Mouse (Mus musculus) MEL (cell line): ENCODE measurements at regions not wholly inside any gene's neighbourhood (a gene's known extent, or its start where the extent isn't known, plus 50 kb on each side); places are given as distances from the start of the nearest gene placed in this dataset.
"Not testable (repeated sequence)": the region's sequence is repeated elsewhere in the genome, so short reads cannot be mapped to it uniquely, and the experiment has no call there.

ENCODE experiments used
- DNase-seq: peaks from one replicate; pipeline ENCODE4 v3.0.0; 2011; ENCODE audit warnings: low read depth, low spot score
- H3K27ac ChIP-seq: 2 replicates; pipeline ENCODE4 v1.5.1; 2012; ENCODE audit warnings: low read depth, mild to moderate bottlenecking, control low read depth, low read length, moderate library complexity; ENCODE audit not compliant: control insufficient read depth
- H3K27me3 ChIP-seq, 2 experiments: fragments of 150-350 bp in 1 of 2; sonication (generic) in 1 of 2; 2 replicates each; pipeline ENCODE4 v1.6.1; 2012; ENCODE audit warnings: low read length in 2 of 2, mild to moderate bottlenecking in 2 of 2, improper control_type of control experiment in 1 of 2, moderate library complexity in 1 of 2; ENCODE audit not compliant: insufficient read depth in 2 of 2, control insufficient read depth in 1 of 2
- H3K36me3 ChIP-seq, 2 experiments: 2 replicates each; pipeline ENCODE4 v1.6.1; 2012 to 2014; ENCODE audit warnings: low read length in 2 of 2, improper control_type of control experiment in 1 of 2, inconsistent platforms in 1 of 2, mild to moderate bottlenecking in 1 of 2; ENCODE audit not compliant: insufficient read depth in 2 of 2, control insufficient read depth in 1 of 2
- H3K4me1 ChIP-seq, 2 experiments: fragments of 150-350 bp in 1 of 2; sonication (generic) in 1 of 2; 2 replicates each; pipeline ENCODE4 v1.6.1; 2012; ENCODE audit warnings: low read length in 2 of 2, improper control_type of control experiment in 1 of 2, mild to moderate bottlenecking in 1 of 2; ENCODE audit not compliant: insufficient read depth in 2 of 2, control insufficient read depth in 1 of 2
- H3K4me3 ChIP-seq, 2 experiments: fragments of 150-350 bp in 1 of 2; sonication (generic) in 1 of 2; 2 replicates each; pipeline ENCODE4 v1.5.1; 2012; ENCODE audit warnings: low read depth in 2 of 2, low read length in 2 of 2, mild to moderate bottlenecking in 2 of 2, moderate library complexity in 2 of 2, control low read depth in 1 of 2, improper control_type of control experiment in 1 of 2; ENCODE audit not compliant: control insufficient read depth in 1 of 2, insufficient read depth in 1 of 2
- H3K79me2 ChIP-seq: 2 replicates; pipeline ENCODE4 v1.6.1; 2012; ENCODE audit warnings: mild to moderate bottlenecking, low read length, moderate library complexity; ENCODE audit not compliant: control insufficient read depth, poor library complexity, insufficient read depth
- H3K9ac ChIP-seq: 2 replicates; pipeline ENCODE4 v1.6.1; 2012; ENCODE audit warnings: low read depth, mild to moderate bottlenecking, control low read depth, low read length, moderate library complexity; ENCODE audit not compliant: control insufficient read depth, poor library complexity, severe bottlenecking
- H3K9me3 ChIP-seq: fragments of 150-350 bp; sonication (generic); replicated peaks from 2 replicates; pipeline ENCODE4 v1.6.1; 2012; ENCODE audit warnings: mild to moderate bottlenecking, low read length, improper control_type of control experiment, moderate library complexity; ENCODE audit not compliant: insufficient read depth
- CTCF ChIP-seq, 3 experiments: IDR thresholded peaks in 2 of 3; conservative IDR thresholded peaks in 1 of 3; 2 replicates each; pipeline ENCODE4 v1.5.1; 2011 to 2012; ENCODE audit warnings: low read length in 3 of 3, low read depth in 2 of 3, mild to moderate bottlenecking in 2 of 3, improper control_type of control experiment in 1 of 3, inconsistent platforms in 1 of 3, mixed read lengths in 1 of 3, moderate library complexity in 1 of 3; ENCODE audit not compliant: control insufficient read depth in 1 of 3, insufficient read depth in 1 of 3, poor library complexity in 1 of 3, severe bottlenecking in 1 of 3
- E2F4 ChIP-seq: IDR thresholded peaks from 2 replicates; pipeline ENCODE4 v1.6.1; 2011; ENCODE audit warnings: low read depth, low read length, improper control_type of control experiment, borderline replicate concordance
- ELF1 ChIP-seq: IDR thresholded peaks from 2 replicates; pipeline ENCODE4 v1.6.1; 2014; ENCODE audit warnings: low read depth, mild to moderate bottlenecking, inconsistent platforms, low read length, improper control_type of control experiment, moderate library complexity
- GABPA ChIP-seq: IDR thresholded peaks from 2 replicates; pipeline ENCODE4 v1.6.1; 2012; ENCODE audit warnings: low read depth, mild to moderate bottlenecking, inconsistent platforms, low read length, improper control_type of control experiment, moderate library complexity
- GATA1 ChIP-seq: IDR thresholded peaks from 2 replicates; pipeline ENCODE4 v1.6.1; 2011; ENCODE audit warnings: low read depth, low read length, improper control_type of control experiment
- JUND ChIP-seq: IDR thresholded peaks from 2 replicates; pipeline ENCODE4 v1.6.1; 2011; ENCODE audit warnings: low read depth, mild to moderate bottlenecking, improper control_type of control experiment, low read length
- KAT2A ChIP-seq: conservative IDR thresholded peaks from 2 replicates; pipeline ENCODE4 v1.6.1; 2012; ENCODE audit warnings: low read depth, low read length, improper control_type of control experiment, inconsistent platforms
- MAX ChIP-seq: IDR thresholded peaks from 2 replicates; pipeline ENCODE4 v1.6.1; 2011; ENCODE audit warnings: low read length, improper control_type of control experiment
- MEF2A ChIP-seq: IDR thresholded peaks from 2 replicates; pipeline ENCODE4 v1.6.1; 2014; ENCODE audit warnings: low read depth, mild to moderate bottlenecking, inconsistent platforms, low read length, improper control_type of control experiment; ENCODE audit not compliant: poor library complexity, insufficient replicate concordance, severe bottlenecking; ENCODE audit errors: extremely low read depth
- MXI1 ChIP-seq: IDR thresholded peaks from 2 replicates; pipeline ENCODE4 v1.6.1; 2011; ENCODE audit warnings: mild to moderate bottlenecking, low read depth, low read length, improper control_type of control experiment
- MYC ChIP-seq: IDR thresholded peaks from 2 replicates; pipeline ENCODE4 v1.6.1; 2011; ENCODE audit warnings: low read depth, mild to moderate bottlenecking, low read length, improper control_type of control experiment, moderate library complexity
- NELFE ChIP-seq: IDR thresholded peaks from 2 replicates; pipeline ENCODE4 v1.6.1; 2011; ENCODE audit warnings: low read depth, low read length, improper control_type of control experiment
- SIN3A ChIP-seq: IDR thresholded peaks from 2 replicates; pipeline ENCODE4 v1.6.1; 2012; ENCODE audit warnings: low read length, improper control_type of control experiment, inconsistent platforms
- TAL1 ChIP-seq: IDR thresholded peaks from 2 replicates; pipeline ENCODE4 v1.6.1; 2012; ENCODE audit warnings: mild to moderate bottlenecking, inconsistent platforms, low read length, moderate library complexity, mixed read lengths
- TCF12 ChIP-seq: IDR thresholded peaks from 2 replicates; pipeline ENCODE4 v1.6.1; 2014; ENCODE audit warnings: low read depth, mild to moderate bottlenecking, inconsistent platforms, low read length, improper control_type of control experiment, moderate library complexity
- USF2 ChIP-seq, 2 experiments: IDR thresholded peaks; 2 replicates each; pipeline ENCODE4 v1.6.1; 2011 to 2012; ENCODE audit warnings: improper control_type of control experiment in 2 of 2, low read length in 2 of 2, borderline replicate concordance in 1 of 2, inconsistent platforms in 1 of 2, low read depth in 1 of 2, mild to moderate bottlenecking in 1 of 2; ENCODE audit not compliant: insufficient read depth in 1 of 2
- ZC3H11A ChIP-seq: IDR thresholded peaks from 2 replicates; pipeline ENCODE4 v1.6.1; 2012; ENCODE audit warnings: low read depth, mild to moderate bottlenecking, inconsistent platforms, low read length, improper control_type of control experiment
- ZKSCAN1 ChIP-seq: IDR thresholded peaks from 2 replicates; pipeline ENCODE4 v1.6.1; 2012; ENCODE audit warnings: low read depth, mild to moderate bottlenecking, inconsistent platforms, low read length, improper control_type of control experiment, moderate library complexity
- ZNF384 ChIP-seq: IDR thresholded peaks from 2 replicates; pipeline ENCODE4 v1.6.1; 2012; ENCODE audit warnings: low read depth, mild to moderate bottlenecking, inconsistent platforms, low read length, improper control_type of control experiment

DNA sequence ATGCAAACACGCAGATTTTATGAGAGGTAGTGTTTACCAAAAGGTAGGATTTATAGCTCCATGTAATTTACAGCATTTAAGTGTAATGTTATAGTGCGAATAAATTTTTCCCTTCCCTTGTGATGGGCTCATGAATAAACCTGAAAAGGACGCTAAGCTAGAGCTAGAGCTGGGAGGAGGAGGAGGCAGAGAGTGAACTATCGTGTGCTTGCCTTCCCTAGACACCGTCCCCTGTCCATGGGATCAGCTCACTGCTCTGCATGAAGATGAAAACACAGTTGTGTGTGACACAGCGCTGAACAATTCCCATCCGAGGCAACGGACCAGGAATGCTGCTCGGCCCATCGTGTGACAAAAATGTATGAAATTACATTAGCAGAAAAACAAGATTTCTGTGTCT, 81.7 kb upstream of the Ifngr1 start:
- peaks cover 9 to 10% of the 10 kb centered on the region in 2 experiments for H3K27me3 ChIP-seq
- no peak overlapping the region for H3K9ac ChIP-seq
- no peaks in the 10 kb centered on the region for H3K36me3 ChIP-seq
- H3K4me1 ChIP-seq: no peaks in the 10 kb centered on the region
- no peaks in the 10 kb centered on the region for H3K79me2 ChIP-seq
- DNase-seq: no peak
- no peak overlapping the region for H3K4me3 ChIP-seq
- TF ChIP-seq MYC: no peak
- TF ChIP-seq ZC3H11A: no peak
- no peak for TF ChIP-seq TAL1
- no peak for TF ChIP-seq USF2 (IDR thresholded peaks at IDR 0.05; ENCODE audit: borderline replicate concordance in 1 of 2, insufficient read depth in 1 of 2, low read depth in 1 of 2, low read length in 2 of 2)
- TF ChIP-seq E2F4: no peak
- TF ChIP-seq NELFE: no peak
- TF ChIP-seq ELF1: no peak
- TF ChIP-seq, all 39 proteins: peak for 0
- H3K9me3 ChIP-seq: no peaks in the 10 kb centered on the region
- no peak overlapping the region for H3K27ac ChIP-seq

- H3K79me2 ChIP-seq, H3K4me3 ChIP-seq, DNase-seq, H3K36me3 ChIP-seq, H3K9ac ChIP-seq, H3K4me1 ChIP-seq, H3K27ac ChIP-seq, H3K9me3 ChIP-seq, H3K27me3 ChIP-seq: not testable (repeated sequence)
These were observed 77.4 kb upstream of the Ifngr1 start for GRCm38 (mm10) chr10:19514366-19514765.

- Histone ChIP-seq H3K36me3 (no peaks in the 10 kb centered on the region), H3K4me3 (no peak overlapping the region), H3K9ac (no peak overlapping the region), H3K4me1 (no peaks in the 10 kb centered on the region), H3K27me3 (peaks cover 7 to 10% of the 10 kb centered on the region in 2 experiments), H3K79me2 (no peaks in the 10 kb centered on the region), H3K27ac (no peak overlapping the region), H3K9me3 (no peaks in the 10 kb centered on the region)
- TF ChIP-seq SIN3A: no peak
- no peak for TF ChIP-seq GABPA
- TF ChIP-seq ELF1: no peak
- no peak for TF ChIP-seq MEF2A
- TF ChIP-seq NELFE: no peak
- no peak for TF ChIP-seq JUND
- TF ChIP-seq E2F4: no peak
- no peak for TF ChIP-seq TCF12
- TF ChIP-seq ZNF384: no peak
- no peak for TF ChIP-seq KAT2A
- TF ChIP-seq MXI1: no peak
- TF ChIP-seq MYC: no peak
- no peak for TF ChIP-seq ZKSCAN1
- no peak for TF ChIP-seq GATA1
- no peak for TF ChIP-seq TAL1
- TF ChIP-seq CTCF (IDR thresholded peaks at IDR 0.05 in 2 of 3, conservative IDR thresholded peaks at IDR 0.05 in 1 of 3; ENCODE audit: control insufficient read depth in 1 of 3, insufficient read depth in 1 of 3, low read depth in 2 of 3, low read length in 3 of 3, poor library complexity in 1 of 3, severe bottlenecking in 1 of 3): no peak
- no peak for TF ChIP-seq MAX
- DNase-seq: no peak
These were observed 76.9 kb upstream of the Ifngr1 start for GRCm38 (mm10) chr10:19514837-19515236.
